Mouse (Mus musculus) bone marrow macrophage, adult 2 months (primary cell): Measurements from ENCODE around the gene Hnrnpu.

Source experiments
- CTCF ChIP-seq: IDR thresholded peaks from 2 replicates; pipeline ENCODE4 v1.5.1; 2012; ENCODE audit warnings: low read depth, mild to moderate bottlenecking, low read length, moderate library complexity
- POLR2A ChIP-seq: IDR thresholded peaks from 2 replicates; pipeline ENCODE4 v1.6.1; 2012; ENCODE audit warnings: mild to moderate bottlenecking, low read depth, low read length, borderline replicate concordance

DNA sequence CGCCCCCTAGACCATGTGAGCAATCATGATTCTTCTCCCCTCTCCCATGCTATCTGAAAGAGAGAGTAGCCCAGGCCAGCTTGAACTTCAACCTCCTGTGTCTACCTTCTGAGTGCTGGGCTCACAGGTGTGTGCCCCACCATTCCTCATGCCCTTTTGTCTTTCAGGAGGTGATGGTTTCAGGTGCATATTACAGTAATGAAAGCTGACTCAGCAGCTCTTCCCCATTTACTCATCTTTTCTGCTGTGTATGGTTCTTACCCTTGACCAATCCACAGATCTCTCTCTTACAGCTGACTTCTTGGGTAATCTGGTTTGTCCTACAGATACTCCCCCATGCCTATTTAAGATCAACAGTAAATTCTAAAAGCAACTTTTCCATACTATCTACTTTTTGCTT is 41.6 kb upstream of the Hnrnpu start:
- TF ChIP-seq CTCF (no peak), POLR2A (no peak)
